Mouse (Mus musculus) liver, embryonic 14.5 days (tissue): ENCODE measurements around the gene Igf1r.

Experiments
- CTCF ChIP-seq: IDR thresholded peaks from 2 replicates; pipeline ENCODE4 v1.5.1; 2016; ENCODE audit warnings: antibody characterized with exemption, low read depth, control low read depth
- EP300 ChIP-seq: IDR thresholded peaks from 2 replicates; pipeline ENCODE4 v1.6.1; 2016; ENCODE audit warnings: antibody characterized with exemption, low read depth

DNA sequence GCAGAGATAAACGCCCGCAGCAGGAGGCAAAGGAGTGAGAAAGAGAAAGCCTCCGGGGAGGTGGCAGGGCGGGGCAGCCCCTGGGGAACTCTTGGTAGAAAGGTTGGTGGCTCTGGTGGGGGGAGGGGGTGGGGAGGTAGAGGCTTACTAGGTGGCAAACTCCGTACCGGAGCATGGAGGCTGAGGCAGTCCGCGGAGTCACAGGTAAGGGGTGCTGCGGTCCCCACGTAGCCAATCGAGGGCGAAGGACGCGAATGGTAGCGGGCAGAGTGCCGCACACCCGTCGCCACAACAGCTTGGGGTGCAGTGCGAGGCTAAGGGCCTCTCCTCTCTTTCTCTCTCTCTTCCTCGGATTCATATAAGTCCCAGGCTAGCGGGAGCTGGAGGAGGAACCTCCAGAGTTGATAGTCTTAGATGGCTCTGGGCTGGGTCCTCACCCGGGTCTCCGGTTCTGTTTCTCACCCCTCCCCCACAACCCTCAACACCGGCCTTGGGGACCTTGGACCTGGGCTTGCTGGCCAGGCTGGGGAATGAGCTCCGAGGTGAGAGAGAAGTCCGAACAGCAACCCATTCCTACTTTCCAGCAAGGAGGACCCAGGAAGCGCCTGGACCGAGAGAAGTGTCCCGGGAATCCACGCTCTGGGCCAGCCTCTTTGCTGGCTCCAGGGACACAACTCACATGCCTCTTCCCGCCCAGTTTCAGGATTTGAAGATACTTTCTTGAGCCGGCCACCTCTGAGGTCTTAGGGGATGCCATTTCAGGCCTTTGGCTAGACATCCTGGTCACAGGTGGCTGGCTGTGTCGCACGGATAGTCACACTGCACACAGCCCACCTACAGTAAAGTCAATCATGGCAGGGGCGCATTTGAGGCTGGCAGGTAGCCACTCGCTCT is 323.5 kb downstream of the Igf1r start:
- no peak for TF ChIP-seq CTCF
- TF ChIP-seq EP300, result no peak
